Mouse (Mus musculus): Measurements from ENCODE around the gene Prcc.

Prcc gene

GRCm38 (mm10) chr3:87885281-87886003 is at the start of gene Prcc:
Prcc (minus strand) TSS chr3:87885608.
- DNase-seq (ENCODE audit: low read depth): peak; percentile 96

- no peak for DNase-seq (ENCODE audit: low read depth)
Observed at GRCm38 (mm10) chr3:87935201-87935600, 49.8 kb upstream of the Prcc start.

- no peak for DNase-seq (ENCODE audit: low read depth)
Observed at GRCm38 (mm10) chr3:87934501-87934900, 49.1 kb upstream of the Prcc start.

GRCm38 (mm10) chr3:87934026-87934425 is 48.6 kb upstream of the Prcc start:
- DNase-seq (ENCODE audit: low read depth): no peak

- DNase-seq (ENCODE audit: low read depth): peak; percentile 94
Observed at GRCm38 (mm10) chr3:87930078-87930795, 44.8 kb upstream of the Prcc start, which contains the start of the genes Isg20l2 and Rrnad1. Isg20l2 (plus strand) TSS chr3:87930314. Rrnad1 (minus strand) TSS chr3:87930717.

GRCm38 (mm10) chr3:87929341-87930077 is 44.1 kb upstream of the Prcc start:
- no peak for DNase-seq (ENCODE audit: low read depth)

GRCm38 (mm10) chr3:87927452-87927851 is 42.0 kb upstream of the Prcc start:
- no peak for DNase-seq (ENCODE audit: low read depth)

- no peak for DNase-seq (ENCODE audit: low read depth)
Observed at GRCm38 (mm10) chr3:87924996-87925395, 39.6 kb upstream of the Prcc start.

GRCm38 (mm10) chr3:87920270-87920943 is 35.0 kb upstream of the Prcc start:
- DNase-seq (ENCODE audit: low read depth): no peak

- peak; percentile 84 for DNase-seq (ENCODE audit: low read depth)
Observed at GRCm38 (mm10) chr3:87919336-87920108, 34.1 kb upstream of the Prcc start, which contains the start of gene Mrpl24. Mrpl24 (plus strand) TSS chr3:87919506.

- no peak for DNase-seq (ENCODE audit: low read depth)
Observed at GRCm38 (mm10) chr3:87918551-87918950, 33.1 kb upstream of the Prcc start.

- no peak for DNase-seq (ENCODE audit: low read depth)
Observed at GRCm38 (mm10) chr3:87916990-87917389, 31.6 kb upstream of the Prcc start.

GRCm38 (mm10) chr3:87913891-87914290 is 28.5 kb upstream of the Prcc start:
- DNase-seq (ENCODE audit: low read depth): no peak

- DNase-seq (ENCODE audit: low read depth): no peak
Observed at GRCm38 (mm10) chr3:87913491-87913890, 28.1 kb upstream of the Prcc start.

- DNase-seq (ENCODE audit: low read depth): no peak
Observed at GRCm38 (mm10) chr3:87910573-87911141, 25.2 kb upstream of the Prcc start.

- no peak for DNase-seq (ENCODE audit: low read depth)
Observed at GRCm38 (mm10) chr3:87909874-87910273, 24.5 kb upstream of the Prcc start.

GRCm38 (mm10) chr3:87909381-87909780 is 24.0 kb upstream of the Prcc start:
- DNase-seq (ENCODE audit: low read depth): no peak

- DNase-seq (ENCODE audit: low read depth): no peak
Observed at GRCm38 (mm10) chr3:87907906-87908305, 22.5 kb upstream of the Prcc start.

- DNase-seq (ENCODE audit: low read depth): no peak
Observed at GRCm38 (mm10) chr3:87906981-87907857, 21.8 kb upstream of the Prcc start.

GRCm38 (mm10) chr3:87906601-87906980 is 21.2 kb upstream of the Prcc start:
- no peak for DNase-seq (ENCODE audit: low read depth)

All from c-Kit-positive CD71-positive TER-119-negative erythroid progenitor cells, embryonic 14.5 days (primary cell).